Mouse (Mus musculus) heart, postnatal 0 days (tissue): ENCODE measurements around the gene Adgrv1.

Experiments used
- CTCF ChIP-seq: IDR thresholded peaks from 2 replicates; pipeline ENCODE4 v1.5.1; 2016; ENCODE audit warnings: antibody characterized with exemption, control low read depth, low read depth
- EP300 ChIP-seq: IDR thresholded peaks from 2 replicates; pipeline ENCODE4 v1.6.1; 2016; ENCODE audit warnings: antibody characterized with exemption, low read depth

DNA sequence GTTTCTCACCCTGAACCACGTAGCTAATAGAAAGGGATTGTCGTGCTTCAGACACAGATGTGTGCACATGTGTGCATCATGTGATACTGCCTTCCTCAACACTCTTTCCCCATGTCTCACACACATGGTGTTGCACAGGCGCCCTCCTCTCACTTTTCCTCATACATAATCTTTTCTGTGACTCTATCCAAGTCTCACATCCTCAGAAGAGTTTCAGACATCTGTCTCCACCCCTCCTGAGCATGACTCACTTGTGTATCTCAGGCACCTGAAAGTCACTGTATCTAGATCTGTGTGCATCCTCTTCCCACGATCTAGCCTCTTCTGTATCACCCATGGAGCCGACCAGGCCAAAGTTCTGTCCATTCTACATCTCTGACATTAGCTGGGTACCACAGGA is 34.8 kb upstream of the Adgrv1 start:
- TF ChIP-seq CTCF (no peak), EP300 (no peak)
